Comparison of ENCODE assay signal across 19 mouse cellular contexts in genomic region chr13:20039590-20039989, GRCm38 (mm10). TPM values are rescaled to one million over a fixed set of nuclear protein-coding genes. Genes with fewer than 3 reads are reported as not detected.
DNase-seq lines count a peak whose midpoint lies in the region; ATAC-seq lines count a peak whose summit lies in the region.
"Had no signal": no experiment of that assay in that cellular context is flagged by ENCODE, and none has a peak within 500 bp of the region (broad histone marks: within the 10 kb centered on the region; RNA-seq: fewer than 3 reads in every experiment).

No protein-coding gene starts in this region.

- DNase-seq in midbrain, embryonic 10.5 days (ENCODE audit: low spot score): no peak
- peak; percentile 24 to 31 for DNase-seq in spleen, postnatal 36 days (ENCODE audit: low spot score in 2 of 2)
- no peak for DNase-seq in spleen, postnatal 14 days (ENCODE audit: low spot score in 2 of 2)
- peak; percentile 81 for DNase-seq in splenic B cell, adult 2 months (ENCODE audit: low read depth, low spot score)
- no peak for DNase-seq in liver, embryonic 11.5 days (ENCODE audit: low spot score)
- no peak for DNase-seq in T-cell, adult 2 months (ENCODE audit: low spot score)
- DNase-seq: adrenal gland, adult 8-10 months; adrenal gland, postnatal 36 days; cerebellum, adult 2 months; cerebellum, postnatal 14 days; gastrocnemius, postnatal 10 days; heart, postnatal 36 days had no signal

- H3K9ac ChIP-seq in midbrain, embryonic 15.5 days: no peak overlapping the region
- H3K9ac ChIP-seq in liver, embryonic 11.5 days (ENCODE audit: low read depth, low read length): no peak overlapping the region
- H3K9ac ChIP-seq: embryonic facial prominence, embryonic 13.5 days; forebrain, embryonic 12.5 days; heart, embryonic 12.5 days; hindbrain, embryonic 15.5 days had no signal

- H3K27ac ChIP-seq in midbrain, embryonic 10.5 days (replicated peaks): 0 out of 2 replicates have a peak overlapping the region, but pooled peaks have one; percentile 28
- H3K27ac ChIP-seq in midbrain, embryonic 15.5 days: no peak overlapping the region
- H3K27ac ChIP-seq in liver, embryonic 11.5 days (ENCODE audit: low read depth, low read length): no peak overlapping the region
- H3K27ac ChIP-seq: embryonic facial prominence, embryonic 13.5 days; forebrain, embryonic 12.5 days; hindbrain, embryonic 15.5 days had no signal

- no peaks in the 10 kb centered on the region for H3K27me3 ChIP-seq in midbrain, embryonic 10.5 days (ENCODE audit: low read depth, poor library complexity, severe bottlenecking)
- H3K27me3 ChIP-seq in midbrain, embryonic 15.5 days (replicated peaks): no peaks in the 10 kb centered on the region
- no peaks in the 10 kb centered on the region for H3K27me3 ChIP-seq in splenic B cell, adult 2 months (ENCODE audit: control insufficient read depth, insufficient read depth, low read length, poor library complexity, severe bottlenecking)
- H3K27me3 ChIP-seq in liver, embryonic 11.5 days (replicated peaks; ENCODE audit: control insufficient read depth, insufficient read depth, low read length): no peaks in the 10 kb centered on the region
- H3K27me3 ChIP-seq: embryonic facial prominence, embryonic 13.5 days; forebrain, embryonic 12.5 days; heart, embryonic 12.5 days; hindbrain, embryonic 15.5 days had no signal

- H3K4me3 ChIP-seq in midbrain, embryonic 10.5 days: no peak overlapping the region
- no peak overlapping the region for H3K4me3 ChIP-seq in midbrain, embryonic 15.5 days
- no peak overlapping the region for H3K4me3 ChIP-seq in liver, embryonic 11.5 days (ENCODE audit: low read depth, low read length)
- H3K4me3 ChIP-seq: embryonic facial prominence, embryonic 13.5 days; forebrain, embryonic 12.5 days; heart, embryonic 12.5 days; hindbrain, embryonic 15.5 days had no signal

- no peaks in the 10 kb centered on the region for H3K36me3 ChIP-seq in midbrain, embryonic 10.5 days
- no peaks in the 10 kb centered on the region for H3K36me3 ChIP-seq in midbrain, embryonic 15.5 days (replicated peaks)
- H3K36me3 ChIP-seq in splenic B cell, adult 2 months (ENCODE audit: control insufficient read depth, insufficient read depth, low read length, poor library complexity, severe bottlenecking): no peaks in the 10 kb centered on the region
- no peaks in the 10 kb centered on the region for H3K36me3 ChIP-seq in liver, embryonic 11.5 days (ENCODE audit: control insufficient read depth, insufficient read depth, low read length)
- H3K36me3 ChIP-seq: embryonic facial prominence, embryonic 13.5 days; forebrain, embryonic 12.5 days; heart, embryonic 12.5 days; hindbrain, embryonic 15.5 days had no signal

- ATAC-seq in midbrain, embryonic 15.5 days (replicated peaks): no peak
- peak; percentile 62 for ATAC-seq in megakaryocyte, adult 5-6 weeks (ENCODE audit: poor library complexity, severe bottlenecking)
- ATAC-seq in liver, embryonic 11.5 days (replicated peaks; ENCODE audit: low FRiP score): no peak
- ATAC-seq: forebrain, embryonic 16.5 days had no signal

- H3K4me1 ChIP-seq in midbrain, embryonic 10.5 days: peaks cover 12% of the 10 kb centered on the region
- H3K4me1 ChIP-seq in midbrain, embryonic 15.5 days: peaks cover 3% of the 10 kb centered on the region; the same call in 1 of the 2 replicates
- no peaks in the 10 kb centered on the region for H3K4me1 ChIP-seq in liver, embryonic 11.5 days (replicated peaks; ENCODE audit: control insufficient read depth, insufficient read depth, low read length)
- H3K4me1 ChIP-seq: embryonic facial prominence, embryonic 13.5 days; heart, embryonic 12.5 days; hindbrain, embryonic 15.5 days had no signal

- 94% methylated on average over 7 of the region's 7 CpGs for WGBS in midbrain, embryonic 10.5 days
- 90% methylated on average over 7 of the region's 7 CpGs for WGBS in midbrain, embryonic 15.5 days
- 80% methylated on average over 7 of the region's 7 CpGs for WGBS in liver, embryonic 11.5 days

- H3K4me2 ChIP-seq in midbrain, embryonic 15.5 days: no peak overlapping the region
- no peak overlapping the region for H3K4me2 ChIP-seq in liver, embryonic 11.5 days
- H3K4me2 ChIP-seq: embryonic facial prominence, embryonic 13.5 days; forebrain, embryonic 12.5 days; heart, embryonic 12.5 days; hindbrain, embryonic 15.5 days had no signal

- H3K9me3 ChIP-seq in midbrain, embryonic 10.5 days (replicated peaks): no peaks in the 10 kb centered on the region
- H3K9me3 ChIP-seq in midbrain, embryonic 15.5 days: no peaks in the 10 kb centered on the region
- no peaks in the 10 kb centered on the region for H3K9me3 ChIP-seq in liver, embryonic 11.5 days (ENCODE audit: control insufficient read depth, low read length)
- H3K9me3 ChIP-seq: embryonic facial prominence, embryonic 13.5 days; forebrain, embryonic 12.5 days; heart, embryonic 12.5 days; hindbrain, embryonic 15.5 days had no signal

RNA-seq across cellular contexts. Expression of gene Elmo1, which starts 50.8 kb away (rescaled TPM):
- 13.8 and 15.6 TPM in 2 replicates for polyA plus RNA-seq in midbrain, embryonic 10.5 days (2016; fragmentation: Nextera tagmentation; extraction: Ambion mirVana)
- polyA plus RNA-seq in midbrain, embryonic 15.5 days (2015; fragmentation: Nextera tagmentation; extraction: Ambion mirVana): 37.3 and 38.3 TPM in 2 replicates
- total RNA-seq in megakaryocyte, adult 5-6 weeks (2015): 69.9 and 81.4 TPM in 2 replicates
- 37.1 and 45.1 TPM in 2 replicates for total RNA-seq in megakaryocyte, adult 5-6 weeks (2017)
- polyA plus RNA-seq in liver, embryonic 11.5 days (2014; fragmentation: Nextera tagmentation; extraction: Ambion mirVana): 8.9 and 10.6 TPM in 2 replicates

Comparison
In these comparisons a context has a peak if more than half of its experiments do, and no peak if none do; other contexts are left out.
1. DNase-seq: peak in spleen, postnatal 36 days (2 of 2) and splenic B cell, adult 2 months (single experiment); none in midbrain, embryonic 10.5 days (single experiment), spleen, postnatal 14 days (0 of 2), liver, embryonic 11.5 days (single experiment) and T-cell, adult 2 months (single experiment).